Mouse (Mus musculus) ES-E14 (cell line): ENCODE data around the gene Hyal2. TPM values are rescaled to one million over a fixed set of nuclear protein-coding genes. Genes with fewer than 3 reads are reported as not detected.
A peak's percentile ranks its signal among the peaks of the same experiment; 100 is the strongest.
"Not testable (repeated sequence)": the region's sequence is repeated elsewhere in the genome, so short reads cannot be mapped to it uniquely, and the experiment has no call there.

Source experiments
- DNase-seq: peaks from one replicate; pipeline ENCODE4 v3.0.0-alpha.2; 2013; ENCODE audit warnings: low read depth, low spot score
- H3K27ac ChIP-seq: 2 replicates; pipeline ENCODE4 v1.5.1; 2012; ENCODE audit warnings: low read depth, mild to moderate bottlenecking, low read length, moderate library complexity, mixed read lengths; ENCODE audit not compliant: poor library complexity, insufficient read depth, severe bottlenecking
- H3K36me3 ChIP-seq: 2 replicates; pipeline ENCODE4 v1.6.1; 2012; ENCODE audit warnings: mild to moderate bottlenecking, low read length, moderate library complexity, mixed read lengths; ENCODE audit not compliant: control insufficient read depth, poor library complexity, insufficient read depth, severe bottlenecking
- H3K4me1 ChIP-seq, 2 experiments: fragments of 150-350 bp in 1 of 2; sonication (generic) in 1 of 2; 2 replicates each; pipeline ENCODE4 v1.6.1; 2012; ENCODE audit warnings: low read length in 2 of 2, mild to moderate bottlenecking in 1 of 2, mixed read lengths in 1 of 2; ENCODE audit not compliant: control insufficient read depth in 2 of 2, insufficient read depth in 2 of 2, poor library complexity in 1 of 2
- H3K4me3 ChIP-seq, 2 experiments: fragments of 150-350 bp in 1 of 2; sonication (generic) in 1 of 2; 2 replicates each; pipeline ENCODE4 v1.5.1; 2012; ENCODE audit warnings: low read length in 2 of 2, low read depth in 1 of 2, mild to moderate bottlenecking in 1 of 2, mixed read lengths in 1 of 2; ENCODE audit not compliant: insufficient read depth in 1 of 2, poor library complexity in 1 of 2, severe bottlenecking in 1 of 2
- H3K9ac ChIP-seq: 2 replicates; pipeline ENCODE4 v1.6.1; 2012; ENCODE audit warnings: low read depth, mild to moderate bottlenecking, low read length, mixed read lengths; ENCODE audit not compliant: poor library complexity, insufficient read depth, severe bottlenecking
- H3K9me3 ChIP-seq: fragments of 150-350 bp; sonication (generic); 2 replicates; pipeline ENCODE4 v1.6.1; 2012; ENCODE audit warnings: low read depth, mild to moderate bottlenecking, low read length; ENCODE audit not compliant: control insufficient read depth, insufficient read depth
- CHD2 ChIP-seq: IDR thresholded peaks from 2 replicates; pipeline ENCODE4 v1.6.1; 2014; ENCODE audit warnings: mild to moderate bottlenecking, low read depth, low read length, inconsistent platforms
- HCFC1 ChIP-seq: IDR thresholded peaks from 2 replicates; pipeline ENCODE4 v1.6.1; 2012; ENCODE audit warnings: low read length, inconsistent platforms, borderline replicate concordance; ENCODE audit not compliant: insufficient read depth
- MAFK ChIP-seq: IDR thresholded peaks from 2 replicates; pipeline ENCODE4 v1.6.1; 2014; ENCODE audit warnings: mild to moderate bottlenecking, low read depth, low read length, inconsistent platforms; ENCODE audit not compliant: insufficient read depth
- ZC3H11A ChIP-seq: IDR thresholded peaks from 2 replicates; pipeline ENCODE4 v1.6.1; 2012; ENCODE audit warnings: low read depth, mild to moderate bottlenecking, inconsistent platforms, low read length, borderline replicate concordance
- ZNF384 ChIP-seq: IDR thresholded peaks from 2 replicates; pipeline ENCODE4 v1.6.1; 2012; ENCODE audit warnings: low read depth, low read length, inconsistent platforms
- in situ Hi-C, 2 experiments: fragments of 600-800 bp; cut with MboI; formaldehyde crosslinking; loops; one replicate each; pipeline ENCODE4 v1.15.1; 2025; ENCODE audit warnings: low sequenced_read_pairs in 2 of 2, inconsistent platforms in 1 of 2; ENCODE audit not compliant: unreplicated experiment in 2 of 2
- total RNA-seq: library from RNA; depleted of rRNA; stranded (reverse); fragments of 300-350 nt; gene quantifications from 2 replicates; pipeline ENCODE4 v1.2.3, GENCODE M21; 2012

Hyal2 gene
- total RNA-seq, 1 experiment = 68.1 TPM

DNA sequence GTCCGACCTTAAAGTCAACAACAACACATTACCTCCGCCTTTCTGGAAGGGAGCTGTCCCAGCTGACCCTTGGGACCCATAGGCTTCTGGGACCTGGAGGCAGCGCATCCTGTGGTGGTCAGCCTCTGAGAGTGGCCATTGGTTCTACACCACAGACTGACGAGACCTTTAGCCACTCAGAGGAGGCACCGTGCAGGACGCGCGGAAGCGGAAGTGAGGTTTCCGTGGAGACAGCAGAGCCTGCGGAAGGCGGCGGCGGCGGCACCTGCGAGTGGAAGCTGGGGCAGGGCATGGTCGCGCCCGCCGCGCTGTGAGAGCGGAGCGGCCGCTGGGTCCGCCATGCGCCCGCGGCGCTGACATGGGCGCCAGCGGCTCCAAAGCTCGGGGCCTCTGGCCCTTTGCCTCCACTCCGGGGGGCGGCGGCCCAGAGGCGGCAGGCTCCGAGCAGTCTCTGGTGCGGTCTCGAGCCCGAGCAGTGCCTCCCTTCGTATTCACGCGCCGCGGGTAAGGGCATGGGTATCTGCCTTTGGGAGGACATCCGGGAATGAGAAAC is 4.6 kb upstream of the Hyal2 start, which contains the start of gene Tusc2:
Gene Tusc2 (plus strand): TSS at position 227 of the 553 bp plus-strand sequence.
- H3K36me3 ChIP-seq = peaks cover 19% of the 10 kb centered on the region
- in situ Hi-C loops = no loop called here
- DNase-seq = peak; percentile 87
- H3K9ac ChIP-seq = peak within 1 kb of the TSS; percentile 80
- no peak within 1 kb of the TSS for H3K27ac ChIP-seq
- peaks cover 0 to 10% of the 10 kb centered on the region in 2 experiments; a peak in 1 of 4 replicates for H3K4me1 ChIP-seq
- TF ChIP-seq CHD2 (peak; percentile 75; the same call in 1 of the 2 replicates), HCFC1 (no peak), ZNF384 (no peak), MAFK (no peak), ZC3H11A (no peak)
- peak within 1 kb of the TSS; percentile 79 to 87 for H3K4me3 ChIP-seq
- no peaks in the 10 kb centered on the region for H3K9me3 ChIP-seq

GRCm38 (mm10) chr9:107565556-107565955 is 2.2 kb upstream of the Hyal2 start:
- DNase-seq, H3K4me3 ChIP-seq, in situ Hi-C loops, H3K27ac ChIP-seq, H3K9me3 ChIP-seq, H3K9ac ChIP-seq: not testable (repeated sequence)
- Histone ChIP-seq H3K36me3 (peaks cover 14% of the 10 kb centered on the region), H3K4me1 (peaks cover 0 to 17% of the 10 kb centered on the region in 2 experiments; a peak in 3 of 4 replicates)

DNA sequence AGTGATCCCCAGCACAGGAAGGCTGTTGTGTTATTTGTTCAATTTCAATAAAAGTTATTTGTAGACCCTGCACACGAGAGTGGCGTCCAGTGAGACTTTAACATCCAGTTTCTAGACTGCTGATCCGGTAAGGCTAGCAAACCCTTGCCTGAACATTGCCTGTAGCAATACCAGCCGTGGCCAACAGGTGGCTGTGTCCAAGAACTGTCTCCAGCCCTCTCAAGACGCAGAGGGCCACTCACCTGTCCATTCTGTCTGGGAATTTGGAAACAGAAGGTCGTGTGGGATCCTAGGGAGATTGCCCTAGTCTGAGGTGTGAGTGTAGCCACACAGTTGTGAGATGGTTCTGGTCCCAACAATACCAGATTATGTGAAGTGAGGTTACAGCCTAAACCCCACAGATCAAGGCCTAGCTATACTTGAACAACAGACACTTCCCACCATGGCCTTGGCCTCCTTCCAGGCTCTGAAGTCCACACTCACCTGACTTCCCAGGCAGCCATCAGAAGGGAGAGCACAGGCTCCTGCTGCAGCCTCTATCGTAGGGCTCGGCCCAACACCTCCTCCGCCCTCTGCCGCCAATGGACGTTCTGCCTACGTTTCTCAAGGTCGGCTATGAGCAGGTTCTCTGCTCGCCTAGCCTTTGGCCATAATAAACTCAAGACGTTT is 1.6 kb upstream of the Hyal2 start:
- Histone ChIP-seq H3K4me1 (peaks cover 0 to 22% of the 10 kb centered on the region in 2 experiments; a peak in 3 of 4 replicates), H3K27ac (no peak overlapping the region), H3K9me3 (no peaks in the 10 kb centered on the region), H3K4me3 (no peak overlapping the region), H3K36me3 (peaks cover 19% of the 10 kb centered on the region), H3K9ac (no peak overlapping the region)
- no peak for DNase-seq
- in situ Hi-C loops = no loop called here
- TF ChIP-seq ZNF384 (no peak), CHD2 (no peak), ZC3H11A (no peak), MAFK (no peak), HCFC1 (no peak)

DNA sequence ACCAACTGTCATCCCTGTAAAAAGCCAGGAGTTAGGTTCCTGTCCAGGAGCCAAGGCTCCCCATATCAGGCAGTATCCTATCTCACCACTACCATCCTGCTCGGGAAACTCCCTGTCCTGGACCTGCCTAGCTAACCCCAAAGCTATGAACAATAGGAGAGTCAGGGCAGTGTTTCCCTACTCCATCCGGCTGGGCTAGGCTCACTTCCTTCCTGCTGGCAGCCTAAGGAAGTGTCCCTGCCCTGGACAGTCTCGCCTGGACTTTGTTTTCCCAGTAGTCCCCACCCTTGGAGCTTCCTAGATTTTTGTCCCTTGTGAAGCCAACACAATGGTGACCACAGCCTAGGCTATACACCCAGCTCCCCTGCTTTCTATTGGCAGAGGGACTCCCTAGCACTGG is 890 bp upstream of the Hyal2 start:
- Histone ChIP-seq H3K4me1 (peaks cover 0 to 25% of the 10 kb centered on the region in 2 experiments; a peak in 3 of 4 replicates), H3K27ac (no peak overlapping the region)

More for the DNA sequence above, 890 bp upstream of the Hyal2 start:
- in situ Hi-C loops = no loop called here
- no peak overlapping the region for H3K9ac ChIP-seq
- no peak for TF ChIP-seq ZNF384
- TF ChIP-seq MAFK = no peak
- TF ChIP-seq HCFC1 = no peak
- no peak for TF ChIP-seq CHD2
- TF ChIP-seq ZC3H11A = no peak
- H3K4me3 ChIP-seq = no peak overlapping the region
- H3K9me3 ChIP-seq = no peaks in the 10 kb centered on the region
- no peak for DNase-seq
- H3K36me3 ChIP-seq = peaks cover 20% of the 10 kb centered on the region; the same call in 1 of the 2 replicates
